Mouse (Mus musculus) mesoderm, embryonic 11.5 days (tissue): ENCODE results near the gene Tfg.
A peak's percentile ranks its signal among the peaks of the same experiment; 100 is the strongest.

Experiments
- DNase-seq: peaks from one replicate; pipeline ENCODE4 v3.0.0-alpha.2; 2012; ENCODE audit warnings: low read depth, low spot score

Gene Tfg

DNA sequence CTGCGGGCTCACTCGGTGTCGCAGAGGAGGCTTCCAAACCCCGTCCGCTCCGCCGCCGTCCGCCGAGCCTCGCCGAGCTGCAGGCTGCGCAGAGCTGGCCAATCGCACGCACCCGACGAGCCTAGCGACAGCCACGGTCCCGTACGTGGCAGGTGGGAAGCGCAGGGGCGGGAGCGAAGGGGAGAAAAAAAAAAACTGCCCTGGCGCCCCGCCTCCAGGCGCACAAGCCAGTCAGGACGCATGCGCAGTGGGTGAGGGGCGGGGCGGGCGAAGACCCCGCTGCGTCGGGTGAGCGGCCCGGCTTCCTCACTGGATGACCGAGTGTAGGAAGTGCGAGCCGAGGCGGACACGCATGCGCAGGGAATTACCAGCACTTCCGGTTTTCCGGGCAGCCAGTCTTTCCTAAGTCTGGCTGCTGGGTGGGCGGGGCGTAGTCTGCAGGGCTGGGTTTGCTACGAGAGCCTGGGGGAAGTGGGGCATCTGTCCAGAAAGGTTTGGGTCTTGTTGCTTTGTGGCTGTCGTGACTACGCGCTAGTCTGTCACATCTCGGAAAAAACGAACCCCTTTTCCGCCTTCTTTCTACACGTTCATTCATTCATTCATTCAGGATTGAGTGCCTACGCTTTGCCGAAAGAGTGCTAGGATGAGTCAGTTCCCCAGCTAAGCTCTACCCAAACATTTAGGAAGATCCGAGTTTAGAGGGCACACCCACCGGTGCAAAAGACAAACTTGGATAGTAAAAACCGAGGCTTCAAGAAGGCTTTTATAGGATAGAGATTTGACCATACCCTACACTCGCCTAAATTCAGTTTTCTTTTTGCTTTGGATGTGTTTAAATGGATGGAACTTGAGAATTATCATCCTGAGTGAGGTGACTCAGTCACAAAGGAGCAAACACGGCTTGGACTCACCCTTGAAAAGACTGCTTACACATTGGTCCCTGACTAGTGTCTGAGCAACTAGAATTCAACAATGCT lies at the start of gene Tfg:
Gene Tfg (minus strand): TSS at position 227 of the 977 bp plus-strand sequence.
- DNase-seq: peak; percentile 100

DNA sequence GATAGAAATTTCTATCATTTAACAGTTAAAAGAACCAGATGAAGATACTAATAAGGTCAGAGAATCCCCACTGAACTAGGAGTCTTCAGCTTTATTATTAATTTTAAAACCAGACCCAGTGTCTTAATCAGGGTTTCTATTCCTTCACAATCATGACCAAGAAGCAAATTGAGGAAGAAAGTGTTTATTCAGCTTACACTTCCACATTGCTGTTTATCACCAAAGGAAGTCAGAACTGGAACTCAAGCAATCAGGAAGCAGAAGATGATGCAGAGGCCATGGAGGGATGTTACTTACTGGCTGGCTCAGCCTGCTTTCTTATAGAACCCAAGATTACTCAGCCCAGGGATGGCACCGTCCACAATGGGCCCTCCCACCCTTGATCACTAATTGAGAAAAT lies 11.8 kb upstream of the Tfg start:
- no peak for DNase-seq

DNA sequence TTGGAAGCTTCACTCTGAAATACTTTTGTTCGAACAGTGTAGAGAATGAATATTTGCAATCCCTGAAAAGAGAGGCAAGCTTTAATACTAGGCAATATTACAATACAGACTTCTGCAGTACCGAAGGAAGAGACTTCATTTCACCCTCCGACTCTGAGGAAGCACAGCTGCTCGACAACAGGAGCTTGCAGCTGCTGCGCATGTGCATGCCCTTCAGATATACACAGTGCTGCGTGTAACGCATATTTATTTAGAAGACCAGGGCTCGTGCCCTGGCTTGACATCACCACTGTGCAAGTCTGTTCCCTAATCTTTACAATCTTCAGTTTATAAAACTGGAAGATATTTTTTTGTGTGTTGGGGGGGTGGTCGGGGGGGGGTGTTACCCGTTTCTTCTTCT lies 7.7 kb upstream of the Tfg start:
- DNase-seq: no peak

DNA sequence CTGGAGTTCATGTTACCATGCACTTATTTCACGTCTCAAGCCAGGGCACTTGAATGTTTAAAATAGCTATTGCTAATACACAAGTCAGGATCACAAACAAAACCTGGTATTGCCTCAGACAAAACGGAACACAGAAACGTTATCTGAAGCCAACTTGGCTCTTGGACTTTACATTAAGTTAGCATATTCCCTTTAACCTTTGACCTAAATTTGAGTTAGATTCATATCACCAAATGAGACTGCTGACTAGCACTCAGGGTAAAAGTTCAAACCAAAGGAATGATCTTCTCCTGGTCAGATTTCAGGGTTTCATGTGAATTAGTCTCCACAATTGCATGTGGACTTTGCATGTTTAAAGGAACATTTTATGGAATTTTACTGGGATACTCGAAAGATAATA lies 5.1 kb upstream of the Tfg start:
- DNase-seq: no peak

DNA sequence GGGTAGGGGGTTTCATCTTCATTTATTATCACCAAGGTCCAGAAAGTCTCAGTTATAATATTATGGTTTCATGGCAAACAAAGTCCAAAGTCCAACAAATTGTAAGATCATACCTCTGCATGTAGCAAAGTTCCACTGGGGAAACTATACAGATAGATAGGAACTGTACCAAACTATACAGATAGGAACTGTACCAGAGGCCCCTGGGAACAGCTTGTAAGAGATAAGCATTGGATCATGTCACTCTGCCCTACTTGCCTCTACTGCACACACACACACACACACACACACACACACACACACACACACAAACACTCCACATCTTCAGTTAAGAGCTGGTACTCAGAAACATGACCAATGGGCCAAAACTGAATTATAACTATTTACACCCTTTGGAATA lies 1.8 kb upstream of the Tfg start:
- no peak for DNase-seq

DNA sequence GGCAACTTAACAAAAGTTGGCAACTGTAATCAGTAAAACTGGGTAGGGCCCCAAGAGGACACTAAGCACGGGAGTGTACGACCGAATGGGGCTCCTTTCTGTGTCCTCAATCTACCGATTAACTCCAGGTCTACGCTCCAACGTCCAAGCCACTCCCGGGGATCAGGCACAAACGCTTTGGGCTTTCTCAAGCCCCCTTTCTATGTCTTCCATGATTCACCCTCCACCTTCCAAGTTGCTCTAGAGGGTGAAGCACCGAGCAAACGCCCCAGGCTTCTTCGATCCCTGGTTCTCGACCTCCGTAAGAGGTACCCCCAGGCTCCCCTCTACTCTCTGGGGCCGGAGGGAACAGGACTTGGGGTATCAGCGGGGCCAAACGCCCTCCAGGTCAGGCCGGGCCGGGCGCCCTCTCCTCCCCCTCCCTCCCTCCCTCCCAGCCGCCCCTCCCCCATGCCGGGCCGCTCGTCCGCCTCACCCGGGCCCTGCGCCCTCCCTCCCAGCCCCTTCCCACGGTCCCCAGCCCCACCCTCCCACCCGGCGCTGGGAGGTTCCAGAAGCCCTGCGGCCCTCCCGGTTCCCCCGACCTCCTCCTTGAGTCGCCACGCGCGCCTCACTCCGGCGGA lies 582 bp downstream of the Tfg start:
- no peak for DNase-seq

DNA sequence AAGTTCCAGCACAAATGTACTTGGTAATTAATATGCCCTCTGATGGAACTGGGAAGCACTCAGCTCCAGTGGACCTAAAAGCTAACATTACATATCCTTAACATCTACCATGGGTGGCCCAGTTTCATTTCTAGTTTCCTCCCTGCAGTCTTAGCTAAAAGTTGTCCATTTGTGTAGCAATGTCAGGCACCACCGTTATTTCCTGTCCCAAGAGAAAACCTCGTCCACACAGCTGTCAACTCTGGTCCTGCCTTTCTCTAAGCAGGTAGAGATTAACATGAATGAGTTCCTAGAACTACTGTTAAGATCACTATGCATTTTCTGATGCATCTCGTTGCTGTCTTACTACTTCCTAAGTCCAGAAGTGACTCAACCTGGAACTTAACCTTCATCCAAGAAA lies 1.6 kb downstream of the Tfg start:
- DNase-seq: no peak

DNA sequence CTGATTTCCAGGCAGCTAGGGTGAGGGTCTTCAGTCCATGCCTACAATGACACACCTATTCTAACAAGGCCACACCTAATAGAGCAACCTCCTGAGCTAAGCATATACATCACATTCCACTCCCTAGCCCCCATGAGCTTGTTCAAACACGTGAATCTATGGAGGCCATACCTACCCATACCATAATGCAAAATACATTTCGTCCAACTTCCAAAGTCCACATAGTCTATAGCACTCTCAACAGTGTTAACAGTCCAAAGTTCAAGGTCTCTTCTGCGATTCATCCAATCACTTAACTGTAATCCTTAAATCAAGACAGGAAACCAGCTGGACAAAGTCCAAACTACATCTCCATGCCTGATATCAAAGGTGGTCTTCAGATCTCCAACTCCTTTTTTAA lies 7.2 kb downstream of the Tfg start:
- DNase-seq: no peak

DNA sequence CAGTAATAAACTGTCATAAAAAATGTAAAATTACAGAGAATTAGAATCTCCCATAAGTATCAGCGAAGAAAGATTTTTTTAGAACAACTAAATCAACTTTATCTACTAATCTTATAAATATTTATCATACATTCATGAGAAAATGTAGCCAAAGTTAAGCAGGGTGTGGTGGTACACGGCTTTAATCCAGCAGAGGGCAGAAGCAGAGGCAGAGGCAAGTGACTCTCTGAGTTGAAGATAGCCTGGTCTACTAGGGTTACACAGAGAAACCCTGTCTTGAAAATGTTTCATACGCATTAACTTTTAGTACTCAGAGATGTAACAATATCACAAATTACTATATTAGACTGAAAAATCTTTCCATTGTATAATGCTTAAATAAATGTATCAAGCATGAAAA lies 11.5 kb downstream of the Tfg start:
- no peak for DNase-seq

DNA sequence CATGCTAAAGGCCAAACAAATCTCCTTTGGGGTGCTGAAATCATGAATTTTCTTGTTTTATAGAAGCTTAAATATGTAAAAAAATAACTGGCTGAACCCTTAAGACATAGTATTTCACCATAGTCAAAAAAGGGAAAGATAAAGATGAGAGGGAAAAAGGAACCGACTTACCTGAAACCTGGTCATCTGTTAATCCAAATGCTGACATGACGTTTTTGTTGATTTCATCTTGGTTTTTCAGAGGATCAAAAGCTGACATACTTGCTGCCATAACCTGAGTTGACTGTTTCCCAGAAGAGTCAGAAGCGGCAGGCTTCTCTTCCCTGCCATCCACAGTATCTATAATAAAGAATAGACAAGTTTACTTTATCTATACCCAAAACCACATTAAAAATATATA lies 16.4 kb downstream of the Tfg start:
- DNase-seq: no peak

DNA sequence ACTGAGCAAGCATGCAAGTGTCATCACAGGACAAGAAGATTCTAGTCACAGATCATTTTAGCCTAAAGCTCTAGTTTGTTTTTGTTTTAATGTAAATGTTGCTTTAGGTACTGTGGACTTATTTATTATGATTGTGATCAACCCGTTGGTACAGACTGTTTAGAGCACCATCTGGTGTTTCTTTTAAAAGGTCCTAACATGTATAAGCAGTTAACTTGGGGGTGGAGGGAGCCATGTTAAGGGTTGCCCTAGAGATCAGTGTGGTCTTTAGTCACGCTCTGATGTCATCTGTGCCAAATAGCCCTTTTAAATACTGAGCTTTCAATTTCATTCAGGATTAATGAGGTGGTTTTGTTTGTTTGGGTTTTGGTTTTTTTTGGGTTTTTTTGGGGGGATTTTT lies 20.8 kb downstream of the Tfg start:
- DNase-seq: no peak

DNA sequence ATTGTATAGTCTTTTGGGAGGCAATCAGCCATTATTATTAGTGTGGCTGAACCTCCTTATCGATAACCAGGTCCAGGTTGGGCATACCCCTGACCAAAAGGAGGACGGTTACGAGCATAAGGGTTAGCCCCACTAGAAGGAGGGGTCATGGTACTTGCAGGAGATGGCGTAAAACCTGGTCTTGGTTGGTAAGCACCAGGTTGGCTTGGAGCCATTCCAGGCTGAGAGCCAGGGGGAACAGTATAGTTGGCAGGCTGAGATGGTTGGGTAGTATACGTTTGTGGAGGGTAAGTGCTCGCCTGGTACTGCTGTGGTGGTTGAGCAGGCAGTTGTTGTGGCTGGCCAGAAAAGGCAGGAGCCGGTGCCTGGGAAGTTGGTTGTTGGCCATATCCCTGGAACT lies 26.5 kb downstream of the Tfg start:
- DNase-seq: no peak

DNA sequence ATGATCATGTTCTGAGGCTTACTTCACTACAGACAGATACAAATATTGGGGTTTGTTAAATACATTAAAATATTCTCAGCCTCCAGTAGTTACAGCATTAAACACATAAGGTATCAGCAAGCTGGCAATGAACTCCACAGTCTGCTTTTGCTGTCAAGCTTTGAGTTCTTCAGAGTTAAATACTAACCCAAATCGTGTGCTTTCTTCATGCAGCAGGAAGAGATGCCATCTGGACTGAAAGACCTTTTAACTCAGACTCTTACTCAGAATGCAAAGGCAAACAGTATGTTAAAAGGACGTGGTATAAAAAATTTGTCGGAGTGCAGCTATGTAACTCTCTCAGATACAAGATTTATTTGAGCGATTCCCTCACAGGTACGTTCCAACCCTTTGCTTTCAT lies 30.5 kb downstream of the Tfg start:
- DNase-seq: no peak

DNA sequence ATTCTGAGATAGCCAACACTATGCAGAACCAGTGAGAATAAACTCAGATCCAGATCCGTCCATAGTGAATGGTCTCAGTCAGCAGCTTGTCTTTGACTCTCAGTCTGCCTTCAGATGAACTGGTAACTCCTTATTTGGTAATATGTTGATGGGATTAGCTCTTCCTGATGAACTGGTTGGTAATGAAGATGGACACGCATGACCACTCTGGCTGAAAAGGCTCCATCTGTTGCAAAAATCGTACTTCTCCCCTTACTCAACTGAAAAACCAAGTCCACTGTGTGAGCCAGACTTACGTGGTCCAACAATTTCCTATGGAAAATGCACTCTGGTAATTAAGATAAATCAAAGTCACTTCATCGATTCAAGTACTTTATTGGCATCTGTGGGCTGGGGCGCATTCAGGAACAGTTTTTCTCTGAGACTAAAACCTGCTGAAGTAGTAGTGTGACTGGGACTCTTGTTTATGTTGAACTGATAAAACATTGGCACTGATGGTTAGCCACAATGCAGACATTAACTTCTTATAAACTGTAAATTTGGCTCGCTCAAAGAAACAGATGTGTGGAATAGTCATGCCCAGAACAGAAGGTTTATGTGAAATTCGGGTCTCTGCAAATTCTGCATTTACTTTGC lies 36.1 kb downstream of the Tfg start:
- no peak for DNase-seq

DNA sequence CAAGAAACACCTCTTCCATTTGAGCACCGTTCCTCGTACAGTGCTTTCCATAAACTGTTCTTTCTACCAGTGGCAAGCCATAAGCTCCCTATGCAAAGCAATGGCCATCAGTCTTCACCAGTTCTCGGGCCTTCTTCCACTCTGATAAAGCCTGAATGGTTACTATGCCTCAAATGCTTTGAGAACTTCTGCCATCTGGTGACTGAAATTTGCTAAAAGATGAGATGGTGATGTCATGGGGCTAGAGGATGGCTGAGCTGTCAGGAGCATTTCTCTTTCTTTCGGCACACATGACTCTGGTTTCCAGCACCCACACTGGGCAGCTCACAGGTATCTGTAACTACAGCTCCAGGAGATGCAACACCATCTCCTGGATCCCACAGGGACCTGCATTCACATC lies 40.1 kb downstream of the Tfg start:
- DNase-seq: no peak

DNA sequence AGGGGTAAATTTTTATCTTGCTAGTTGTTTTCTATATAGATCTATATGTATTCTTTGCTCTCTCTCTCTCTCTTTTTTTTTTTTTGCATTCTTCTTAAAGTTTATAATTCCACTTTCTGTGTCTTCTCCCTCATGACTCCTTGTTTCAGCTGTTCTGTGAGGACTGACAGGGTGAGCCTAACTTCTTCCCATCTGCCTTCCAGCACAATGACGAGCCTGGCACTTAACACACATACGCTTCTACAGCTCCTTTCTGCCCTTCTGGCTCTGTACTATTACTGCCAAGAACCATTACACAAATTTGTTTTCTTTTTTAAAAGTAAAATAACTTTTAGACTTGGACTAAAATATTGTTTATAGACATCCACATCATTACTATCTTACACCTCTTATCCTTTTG lies 43.8 kb downstream of the Tfg start:
- no peak for DNase-seq

DNA sequence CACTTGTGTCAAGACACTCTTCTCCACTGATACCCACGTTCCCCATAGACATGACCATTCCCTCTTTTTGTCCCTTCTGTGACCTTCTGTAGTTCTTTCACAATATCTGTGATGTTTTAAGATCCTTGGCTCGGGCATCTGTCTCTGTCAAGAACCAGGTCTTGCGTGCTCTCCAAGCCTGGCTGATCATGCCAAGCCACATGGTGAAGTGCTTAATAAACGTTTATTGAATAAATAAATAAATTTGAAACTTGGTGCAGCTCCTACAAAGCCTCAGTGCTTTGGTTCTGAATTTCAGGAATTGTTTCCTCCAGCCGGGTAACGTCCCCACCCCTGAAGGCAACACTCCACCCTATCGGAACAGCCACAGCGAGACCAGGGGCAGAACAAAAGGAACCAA lies 46.3 kb downstream of the Tfg start:
- DNase-seq: no peak

DNA sequence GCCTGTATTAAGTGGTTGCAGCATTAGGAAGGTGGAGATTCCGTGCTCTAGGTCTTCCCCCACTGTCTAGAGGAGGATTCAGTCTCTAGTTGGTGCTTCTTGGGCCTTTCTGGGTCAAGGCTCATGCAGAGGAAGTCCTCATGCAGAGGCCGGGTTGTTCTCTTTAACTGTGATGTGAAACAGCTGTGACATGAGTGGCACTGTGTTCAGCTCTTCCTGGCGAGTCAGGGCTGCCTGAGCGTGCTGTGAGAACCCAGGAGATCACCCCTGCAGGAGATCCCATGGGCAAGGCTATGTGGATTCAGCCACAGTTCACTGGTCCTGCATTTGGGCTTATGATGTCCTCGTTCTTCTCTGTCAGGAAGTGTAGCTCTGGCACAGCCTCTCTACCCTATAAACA lies 47.7 kb downstream of the Tfg start:
- DNase-seq: no peak

DNA sequence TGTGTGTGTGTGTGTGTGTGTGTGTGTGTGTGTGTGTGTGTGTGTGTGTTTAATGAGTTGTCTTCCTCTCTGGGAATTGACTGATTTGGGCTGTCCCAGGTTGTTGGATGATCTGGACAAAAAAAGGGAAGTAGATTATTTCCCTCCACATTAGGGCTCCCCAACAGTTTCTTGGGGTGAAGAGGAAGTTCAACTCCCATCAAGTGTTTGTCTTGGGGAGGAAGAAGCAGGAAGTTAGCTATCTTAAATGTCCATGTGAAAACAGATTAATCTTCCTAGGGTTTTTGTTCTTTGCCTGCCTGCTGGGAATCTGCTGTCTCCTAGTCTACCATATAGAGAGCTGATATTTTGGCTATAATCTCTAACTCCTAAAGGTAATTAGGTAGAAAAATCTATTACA lies 58.4 kb downstream of the Tfg start:
- no peak for DNase-seq

DNA sequence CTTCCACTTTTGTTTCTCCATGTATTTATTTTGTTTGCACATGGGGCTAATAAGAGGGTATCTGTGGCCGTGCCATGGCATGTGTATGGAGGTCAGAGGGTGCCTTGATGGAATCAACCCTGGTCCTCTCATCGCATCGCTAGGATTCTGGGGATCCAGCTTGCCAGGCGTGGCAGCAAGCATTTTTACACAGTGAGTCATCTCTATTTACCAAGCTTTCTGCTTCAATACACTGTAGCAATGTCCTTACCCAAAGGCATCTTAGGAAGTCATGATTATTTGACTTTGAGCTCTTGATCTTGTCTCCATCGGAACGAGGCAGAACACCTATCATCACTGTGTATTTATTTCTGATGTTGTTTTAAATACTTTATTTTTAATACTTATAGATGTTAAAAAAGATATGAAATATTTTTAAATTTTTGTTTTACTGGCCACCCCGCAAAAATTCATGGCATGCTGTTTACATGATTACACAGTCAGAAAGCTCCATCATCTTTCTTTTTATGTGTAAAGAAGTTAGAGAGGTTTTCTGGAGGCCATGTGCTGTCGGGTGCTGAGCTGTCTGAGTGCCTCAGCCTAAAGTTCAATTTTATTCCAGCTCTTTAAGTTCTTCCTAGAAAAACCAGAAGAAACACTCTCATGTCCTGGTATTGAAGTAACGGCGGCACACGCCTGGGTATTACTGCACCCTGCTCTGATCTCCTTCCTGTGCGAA lies 61.9 kb downstream of the Tfg start:
- no peak for DNase-seq

DNA sequence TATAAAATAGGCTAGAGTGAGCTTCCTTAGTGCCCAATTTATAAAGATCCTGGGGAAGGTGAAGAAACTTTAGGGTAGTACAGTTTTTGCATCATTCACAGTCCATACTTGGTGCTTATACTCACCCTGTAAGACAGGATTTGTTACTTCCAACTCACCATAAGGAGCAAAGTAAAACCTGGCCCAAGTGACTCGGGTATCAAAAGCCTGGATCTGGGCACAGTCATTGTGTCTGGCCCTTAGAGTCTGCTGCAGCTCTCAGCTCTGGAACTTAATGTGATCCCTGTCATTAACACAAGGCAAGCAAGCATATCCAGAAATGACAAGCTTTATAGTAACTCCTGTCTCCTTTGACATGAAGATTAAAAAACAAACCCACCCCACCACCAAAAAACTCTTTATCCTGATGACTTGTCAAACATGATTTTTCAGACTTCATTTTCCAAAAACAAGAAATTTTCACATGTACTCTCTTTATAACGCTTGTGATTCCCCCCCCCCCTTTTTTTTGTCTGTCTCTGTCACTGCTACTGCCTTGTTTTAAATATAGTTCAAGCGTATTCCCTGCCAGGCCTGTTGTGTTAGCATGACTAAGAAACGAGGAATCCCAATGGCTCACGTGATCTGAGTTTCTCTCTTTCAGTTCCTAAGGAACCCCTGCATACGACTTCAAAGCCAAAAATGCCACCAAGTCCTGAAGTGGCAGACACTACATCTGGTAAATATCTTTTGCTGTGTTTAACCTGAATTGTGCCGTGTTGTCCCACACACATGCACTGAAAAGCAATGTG lies 70.7 kb downstream of the Tfg start:
- no peak for DNase-seq
